Mouse (Mus musculus): ENCODE data around the gene Anxa1.

DNA sequence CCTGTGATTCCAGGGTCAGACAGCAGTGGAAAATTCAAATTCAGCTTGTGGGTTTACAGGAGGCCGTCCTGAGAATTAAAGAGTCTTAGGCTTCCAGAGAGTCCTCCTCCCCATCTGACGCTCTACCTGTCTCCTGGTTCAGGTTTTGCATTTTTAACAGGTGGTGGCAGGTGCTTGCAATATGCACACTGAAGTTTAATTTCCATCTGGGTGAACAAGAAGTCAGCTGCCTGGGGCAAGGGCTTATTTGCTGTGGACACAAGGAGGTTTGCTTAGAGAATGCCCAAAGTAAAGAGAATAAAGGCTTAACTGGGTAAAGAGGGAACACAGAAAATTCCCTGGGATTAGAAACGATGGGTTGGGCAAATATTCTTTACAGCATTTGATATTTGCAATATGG is 11.2 kb upstream of the Anxa1 start:
- no peak for TF ChIP-seq CTCF (IDR thresholded peaks at IDR 0.05; ENCODE audit: low read depth)
- TF ChIP-seq EP300 (IDR thresholded peaks at IDR 0.05; ENCODE audit: low read depth), result no peak
